Mouse (Mus musculus) left cerebral cortex, adult 2 months (tissue): ENCODE measurements around the gene Lmbrd2. TPM values are rescaled to one million over a fixed set of nuclear protein-coding genes. Genes with fewer than 3 reads are reported as not detected.

Source experiments
- DNase-seq, 2 experiments: peaks; one replicate each; pipeline ENCODE4 v3.0.0; 2021 to 2022; ENCODE audit warnings: low spot score in 2 of 2, mixed read lengths in 1 of 2; ENCODE audit errors: extremely low spot score in 1 of 2
- H3K27ac ChIP-seq: fragments of 200-600 bp; 2 replicates; pipeline ENCODE4 v1.8.1; 2022
- H3K4me3 ChIP-seq: fragments of 200-600 bp; 2 replicates; pipeline ENCODE4 v1.8.1; 2022
- CTCF ChIP-seq: fragments of 200-600 bp; IDR thresholded peaks from 2 replicates; pipeline ENCODE4 v1.8.1; 2022; ENCODE audit warnings: antibody characterized with exemption, mild to moderate bottlenecking, moderate library complexity
- intact Hi-C: fragments of 180-260 bp; cut with DNase I; formaldehyde crosslinking; loops from one replicate; pipeline ENCODE4 v1.15.1; 2025
- total RNA-seq, 2 experiments: library from RNA; stranded (reverse); gene quantifications; 2 replicates each; pipeline ENCODE4 v1.2.3; 2021

Gene Lmbrd2
- total RNA-seq, 2 experiments from 2014 or later, result 64.0 to 72.3 TPM

GRCm38 (mm10) chr15:9114131-9114530 is 26.2 kb upstream of the Lmbrd2 start:
- TF ChIP-seq CTCF, result no peak
- no peak overlapping the region for H3K27ac ChIP-seq
- intact Hi-C loops, result no loop called here
- H3K4me3 ChIP-seq, result no peak overlapping the region
- DNase-seq, result no peak

- no peak overlapping the region for H3K27ac ChIP-seq
- TF ChIP-seq CTCF, result no peak
- no peak for DNase-seq
- H3K4me3 ChIP-seq, result no peak overlapping the region
- intact Hi-C loops, result no loop called here
Measured at GRCm38 (mm10) chr15:9114599-9114998, 25.8 kb upstream of the Lmbrd2 start.

- Histone ChIP-seq H3K27ac (no peak overlapping the region), H3K4me3 (no peak overlapping the region)
- intact Hi-C loops, result no loop called here
- no peak for DNase-seq
- no peak for TF ChIP-seq CTCF
Measured at GRCm38 (mm10) chr15:9118852-9119251, 21.5 kb upstream of the Lmbrd2 start.

GRCm38 (mm10) chr15:9120081-9120480 is 20.3 kb upstream of the Lmbrd2 start:
- peak; percentile 100 for TF ChIP-seq CTCF
- intact Hi-C loops, result no loop called here
- Histone ChIP-seq H3K27ac (no peak overlapping the region), H3K4me3 (no peak overlapping the region)
- DNase-seq, result peak; percentile 42 to 43

GRCm38 (mm10) chr15:9122989-9123388 is 17.4 kb upstream of the Lmbrd2 start:
- no peak for TF ChIP-seq CTCF
- Histone ChIP-seq H3K4me3 (no peak overlapping the region), H3K27ac (no peak overlapping the region)
- intact Hi-C loops, result no loop called here
- DNase-seq, result no peak

GRCm38 (mm10) chr15:9124856-9125255 is 15.5 kb upstream of the Lmbrd2 start:
- Histone ChIP-seq H3K27ac (no peak overlapping the region), H3K4me3 (no peak overlapping the region)
- intact Hi-C loops, result no loop called here
- no peak for DNase-seq
- no peak for TF ChIP-seq CTCF

GRCm38 (mm10) chr15:9127051-9127791 is 13.1 kb upstream of the Lmbrd2 start:
- intact Hi-C loops, result no loop called here
- no peak for TF ChIP-seq CTCF
- Histone ChIP-seq H3K4me3 (no peak overlapping the region), H3K27ac (no peak overlapping the region)
- no peak for DNase-seq

GRCm38 (mm10) chr15:9130772-9131498 is 9.4 kb upstream of the Lmbrd2 start:
- no peak for DNase-seq
- TF ChIP-seq CTCF, result no peak
- H3K27ac ChIP-seq, result peak overlapping the region; percentile 7; the same call in 1 of the 2 replicates
- intact Hi-C loops, result no loop called here
- no peak overlapping the region for H3K4me3 ChIP-seq

- intact Hi-C loops, result no loop called here
- H3K27ac ChIP-seq, result peak overlapping the region; percentile 7; the same call in 1 of the 2 replicates
Measured at GRCm38 (mm10) chr15:9131499-9131888, 8.9 kb upstream of the Lmbrd2 start.

GRCm38 (mm10) chr15:9132693-9133443 is 7.5 kb upstream of the Lmbrd2 start:
- intact Hi-C loops, result no loop called here
- no peak for TF ChIP-seq CTCF
- Histone ChIP-seq H3K27ac (no peak overlapping the region), H3K4me3 (no peak overlapping the region)
- DNase-seq, result no peak

More at GRCm38 (mm10) chr15:9131499-9131888, 8.9 kb upstream of the Lmbrd2 start:
- TF ChIP-seq CTCF, result no peak
- H3K4me3 ChIP-seq, result no peak overlapping the region
- no peak for DNase-seq

- DNase-seq, result no peak
- Histone ChIP-seq H3K4me3 (no peak overlapping the region), H3K27ac (no peak overlapping the region)
- intact Hi-C loops, result loop anchor here (5.0 kb wide), 1 partner anchor 1028 kb away; the partner anchor contains the start of gene Nup155
- no peak for TF ChIP-seq CTCF
Measured at GRCm38 (mm10) chr15:9134891-9135507, 5.4 kb upstream of the Lmbrd2 start.

GRCm38 (mm10) chr15:9139447-9139846 is 903 bp upstream of the Lmbrd2 start:
- Histone ChIP-seq H3K27ac (no peak overlapping the region), H3K4me3 (peak overlapping the region; percentile 91)
- TF ChIP-seq CTCF, result no peak
- no peak for DNase-seq
- intact Hi-C loops, result loop anchor here (5.0 kb wide), 1 partner anchor 1032 kb away; the partner anchor contains the start of gene Nup155
